Mouse (Mus musculus) midbrain, embryonic 14.5 days (tissue): ENCODE results near the gene Sln. TPM values are rescaled to one million over a fixed set of nuclear protein-coding genes. Genes with fewer than 3 reads are reported as not detected.

ENCODE experiments used
- ATAC-seq: fragments of 200-750 bp; cut with Nextera tagmentation; 2 replicates; pipeline ENCODE4 v1.8.0; 2017; ENCODE audit warnings: moderate number of reproducible peaks, moderate library complexity; ENCODE audit not compliant: low FRiP score, low TSS enrichment
- DNase-seq: peaks from one replicate; pipeline ENCODE4 v3.0.0-alpha.2; 2015
- H3K27ac ChIP-seq: fragments of 300-500 bp; sonication (generic); replicated peaks from 2 replicates; pipeline ENCODE4 v1.5.1; 2014; ENCODE audit warnings: mild to moderate bottlenecking, low read depth, low read length, moderate library complexity
- H3K27me3 ChIP-seq: fragments of 300-500 bp; sonication (generic); 2 replicates; pipeline ENCODE4 v1.6.1; 2014; ENCODE audit warnings: low read length, control low read depth, mixed read lengths; ENCODE audit not compliant: control insufficient read depth, insufficient read depth
- H3K36me3 ChIP-seq: fragments of 300-500 bp; sonication (generic); 2 replicates; pipeline ENCODE4 v1.6.1; 2014; ENCODE audit warnings: low read length, control low read depth; ENCODE audit not compliant: control insufficient read depth, insufficient read depth
- H3K4me1 ChIP-seq: fragments of 300-500 bp; sonication (generic); 2 replicates; pipeline ENCODE4 v1.6.1; 2014; ENCODE audit warnings: mild to moderate bottlenecking, antibody characterized with exemption, low read length, control low read depth; ENCODE audit not compliant: control insufficient read depth, insufficient read depth
- H3K4me2 ChIP-seq: fragments of 300-500 bp; sonication (generic); 2 replicates; pipeline ENCODE4 v1.6.1; 2014; ENCODE audit warnings: mild to moderate bottlenecking, low read length, moderate library complexity
- H3K4me3 ChIP-seq: fragments of 300-500 bp; sonication (generic); replicated peaks from 2 replicates; pipeline ENCODE4 v1.5.1; 2014; ENCODE audit warnings: low read depth, low read length
- H3K9ac ChIP-seq: fragments of 300-500 bp; sonication (generic); replicated peaks from 2 replicates; pipeline ENCODE4 v1.6.1; 2014; ENCODE audit warnings: mild to moderate bottlenecking, low read length, moderate library complexity
- H3K9me3 ChIP-seq: fragments of 300-500 bp; sonication (generic); 2 replicates; pipeline ENCODE4 v1.6.1; 2016; ENCODE audit warnings: low read length, control low read depth, mixed read lengths; ENCODE audit not compliant: control insufficient read depth
- WGBS: fragments of 180-500 bp; shearing (Covaris S2); extraction: QIAGEN DNeasy Blood & Tissue Kit; methylation state at CpG from one replicate; pipeline ENCODE4 v1.1.7; 2014; 5-methylcytosine and 5-hydroxymethylcytosine counted together
- polyA plus RNA-seq: library from polyadenylated mRNA; unstranded; fragments of >200 nt; fragmentation: Nextera tagmentation; extraction: Ambion mirVana; gene quantifications from 2 replicates; pipeline ENCODE4 v1.2.1, GENCODE M21; 2014

Gene Sln
- polyA plus RNA-seq, 1 experiment from 2014 or later = not detected

- no peak overlapping the region for H3K4me3 ChIP-seq
- H3K27me3 ChIP-seq = no peaks in the 10 kb centered on the region
- no peak for ATAC-seq
- no peak overlapping the region for H3K9ac ChIP-seq
- DNase-seq = no peak
- H3K36me3 ChIP-seq = no peaks in the 10 kb centered on the region
- H3K27ac ChIP-seq = no peak overlapping the region
- 60% methylated on average over 4 of the region's 4 CpGs for WGBS
- no peaks in the 10 kb centered on the region for H3K9me3 ChIP-seq
- no peaks in the 10 kb centered on the region for H3K4me1 ChIP-seq
- H3K4me2 ChIP-seq = no peak overlapping the region
Observed at GRCm38 (mm10) chr9:53835976-53836375, 14.0 kb upstream of the Sln start.

- Histone ChIP-seq H3K4me3 (no peak overlapping the region), H3K27ac (no peak overlapping the region), H3K4me2 (no peak overlapping the region), H3K9ac (no peak overlapping the region), H3K4me1 (no peaks in the 10 kb centered on the region), H3K27me3 (no peaks in the 10 kb centered on the region), H3K36me3 (no peaks in the 10 kb centered on the region), H3K9me3 (no peaks in the 10 kb centered on the region)
- WGBS = 82% methylated on average over 8 of the region's 8 CpGs
- ATAC-seq (no peak), DNase-seq (no peak)
Observed at GRCm38 (mm10) chr9:53838816-53839215, 11.1 kb upstream of the Sln start.

GRCm38 (mm10) chr9:53848548-53848947 lies 1.4 kb upstream of the Sln start:
- Histone ChIP-seq H3K9ac (no peak overlapping the region), H3K9me3 (no peaks in the 10 kb centered on the region), H3K27me3 (no peaks in the 10 kb centered on the region), H3K4me3 (no peak overlapping the region), H3K4me2 (no peak overlapping the region), H3K27ac (no peak overlapping the region), H3K36me3 (no peaks in the 10 kb centered on the region), H3K4me1 (no peaks in the 10 kb centered on the region)
- no peak for ATAC-seq
- no peak for DNase-seq
- WGBS = 81% methylated on average over 8 of the region's 8 CpGs

- Histone ChIP-seq H3K9ac (no peak overlapping the region), H3K4me2 (no peak overlapping the region), H3K36me3 (no peaks in the 10 kb centered on the region), H3K4me3 (no peak overlapping the region), H3K4me1 (no peaks in the 10 kb centered on the region), H3K9me3 (no peaks in the 10 kb centered on the region), H3K27me3 (no peaks in the 10 kb centered on the region), H3K27ac (no peak overlapping the region)
- DNase-seq (no peak), ATAC-seq (no peak)
- WGBS = 89% methylated on average over 4 of the region's 4 CpGs
Observed at GRCm38 (mm10) chr9:53852158-53852557, 2.2 kb downstream of the Sln start.

GRCm38 (mm10) chr9:53853672-53854071 lies 3.7 kb downstream of the Sln start:
- WGBS = 69% methylated on average over 1 of the region's 1 CpGs
- no peak overlapping the region for H3K4me3 ChIP-seq
- no peak for ATAC-seq
- no peak for DNase-seq
- H3K27ac ChIP-seq = no peak overlapping the region
- H3K27me3 ChIP-seq = no peaks in the 10 kb centered on the region
- H3K9ac ChIP-seq = no peak overlapping the region
- no peak overlapping the region for H3K4me2 ChIP-seq
- no peaks in the 10 kb centered on the region for H3K9me3 ChIP-seq
- H3K36me3 ChIP-seq = no peaks in the 10 kb centered on the region
- H3K4me1 ChIP-seq = no peaks in the 10 kb centered on the region

- no peak overlapping the region for H3K27ac ChIP-seq
- H3K9me3 ChIP-seq = no peaks in the 10 kb centered on the region
- no peak overlapping the region for H3K4me3 ChIP-seq
- WGBS = 93% methylated on average over 1 of the region's 1 CpGs
- H3K4me1 ChIP-seq = no peaks in the 10 kb centered on the region
- DNase-seq = no peak
- ATAC-seq = no peak
- no peak overlapping the region for H3K9ac ChIP-seq
- no peak overlapping the region for H3K4me2 ChIP-seq
- no peaks in the 10 kb centered on the region for H3K27me3 ChIP-seq
- H3K36me3 ChIP-seq = no peaks in the 10 kb centered on the region
Observed at GRCm38 (mm10) chr9:53854525-53854924, 4.6 kb downstream of the Sln start.

GRCm38 (mm10) chr9:53857864-53858263 lies 7.9 kb downstream of the Sln start:
- no peak for DNase-seq
- Histone ChIP-seq H3K4me3 (no peak overlapping the region), H3K4me2 (no peak overlapping the region), H3K9me3 (no peaks in the 10 kb centered on the region), H3K27me3 (no peaks in the 10 kb centered on the region), H3K4me1 (no peaks in the 10 kb centered on the region), H3K36me3 (no peaks in the 10 kb centered on the region), H3K9ac (no peak overlapping the region), H3K27ac (no peak overlapping the region)
- WGBS = 87% methylated on average over 5 of the region's 5 CpGs
- ATAC-seq = no peak

GRCm38 (mm10) chr9:53873239-53873638 lies 23.3 kb downstream of the Sln start:
- Histone ChIP-seq H3K4me1 (no peaks in the 10 kb centered on the region), H3K27me3 (no peaks in the 10 kb centered on the region), H3K27ac (no peak overlapping the region), H3K9ac (no peak overlapping the region), H3K4me2 (no peak overlapping the region), H3K4me3 (no peak overlapping the region), H3K36me3 (no peaks in the 10 kb centered on the region), H3K9me3 (no peaks in the 10 kb centered on the region)
- ATAC-seq (no peak), DNase-seq (no peak)
- 93% methylated on average over 8 of the region's 8 CpGs for WGBS

GRCm38 (mm10) chr9:53877423-53877822 lies 27.5 kb downstream of the Sln start:
- Histone ChIP-seq H3K27ac (no peak overlapping the region), H3K9me3 (no peaks in the 10 kb centered on the region), H3K36me3 (no peaks in the 10 kb centered on the region), H3K4me1 (no peaks in the 10 kb centered on the region), H3K4me2 (no peak overlapping the region), H3K4me3 (no peak overlapping the region), H3K27me3 (no peaks in the 10 kb centered on the region), H3K9ac (no peak overlapping the region)
- ATAC-seq (no peak), DNase-seq (no peak)
- WGBS = 57% methylated on average over 2 of the region's 2 CpGs
